Mouse (Mus musculus): ENCODE results near the gene Prkg1. TPM values are rescaled to one million over a fixed set of nuclear protein-coding genes. Genes with fewer than 3 reads are reported as not detected.

The Prkg1 gene
- total RNA-seq, 1 experiment, result 1.5 TPM

DNA sequence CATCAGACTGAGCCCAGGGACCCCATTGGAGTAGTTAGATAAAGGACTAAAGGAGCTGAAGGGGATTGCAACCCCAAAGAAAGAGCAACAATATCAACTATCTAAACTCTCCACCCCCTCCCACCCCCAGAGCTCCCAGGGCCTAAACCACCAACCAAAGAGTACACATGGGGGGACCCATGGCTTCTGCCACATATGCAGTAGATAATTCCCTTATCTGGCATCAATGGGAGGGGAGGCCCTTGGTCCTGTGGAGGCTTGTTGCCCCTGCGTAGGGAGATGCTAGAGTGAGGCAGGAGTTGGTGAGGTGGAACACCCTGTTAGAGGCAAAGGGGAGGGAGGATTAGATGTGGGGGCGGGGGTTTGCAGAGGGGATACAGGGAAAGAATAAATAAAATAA, 826.8 kb downstream of the Prkg1 start:
- no peaks in the 10 kb centered on the region for H3K4me1 ChIP-seq (ENCODE audit: control insufficient read depth in 2 of 2, insufficient read depth in 2 of 2, low read length in 2 of 2, poor library complexity in 1 of 2)
- no peaks in the 10 kb centered on the region for H3K9me3 ChIP-seq (ENCODE audit: control insufficient read depth, insufficient read depth, low read depth, low read length)

GRCm38 (mm10) chr19:30931469-30932192, 833.2 kb downstream of the Prkg1 start:
- in situ Hi-C loops (cut with MboI; ENCODE audit: low sequenced_read_pairs in 2 of 2, unreplicated experiment in 2 of 2), result no loop called here
- Histone ChIP-seq H3K9me3 (ENCODE audit: control insufficient read depth, insufficient read depth, low read depth, low read length) (no peaks in the 10 kb centered on the region), H3K4me1 (ENCODE audit: control insufficient read depth in 2 of 2, insufficient read depth in 2 of 2, low read length in 2 of 2, poor library complexity in 1 of 2) (no peaks in the 10 kb centered on the region), H3K27ac (ENCODE audit: insufficient read depth, low read depth, low read length, poor library complexity, severe bottlenecking) (no peak overlapping the region), H3K9ac (ENCODE audit: insufficient read depth, low read depth, low read length, poor library complexity, severe bottlenecking) (no peak overlapping the region), H3K4me3 (ENCODE audit: insufficient read depth in 1 of 2, low read depth in 1 of 2, low read length in 2 of 2, poor library complexity in 1 of 2, severe bottlenecking in 1 of 2) (no peak overlapping the region), H3K36me3 (ENCODE audit: control insufficient read depth, insufficient read depth, low read length, poor library complexity, severe bottlenecking) (no peaks in the 10 kb centered on the region)
- TF ChIP-seq HCFC1 (IDR thresholded peaks at IDR 0.05; ENCODE audit: borderline replicate concordance, insufficient read depth, low read length) (no peak), MAFK (IDR thresholded peaks at IDR 0.05; ENCODE audit: insufficient read depth, low read depth, low read length) (no peak), CHD2 (IDR thresholded peaks at IDR 0.05; ENCODE audit: low read depth, low read length) (no peak), ZNF384 (IDR thresholded peaks at IDR 0.05; ENCODE audit: low read depth, low read length) (no peak), ZC3H11A (IDR thresholded peaks at IDR 0.05; ENCODE audit: borderline replicate concordance, low read depth, low read length) (no peak)
- DNase-seq (ENCODE audit: low read depth, low spot score), result no peak

More for the DNA sequence above, 826.8 kb downstream of the Prkg1 start:
- Histone ChIP-seq H3K27ac (ENCODE audit: insufficient read depth, low read depth, low read length, poor library complexity, severe bottlenecking) (no peak overlapping the region), H3K4me3 (ENCODE audit: insufficient read depth in 1 of 2, low read depth in 1 of 2, low read length in 2 of 2, poor library complexity in 1 of 2, severe bottlenecking in 1 of 2) (no peak overlapping the region), H3K9ac (ENCODE audit: insufficient read depth, low read depth, low read length, poor library complexity, severe bottlenecking) (no peak overlapping the region), H3K36me3 (ENCODE audit: control insufficient read depth, insufficient read depth, low read length, poor library complexity, severe bottlenecking) (no peaks in the 10 kb centered on the region)
- no peak for DNase-seq (ENCODE audit: low read depth, low spot score)
- in situ Hi-C loops (cut with MboI; ENCODE audit: low sequenced_read_pairs in 2 of 2, unreplicated experiment in 2 of 2), result no loop called here
- TF ChIP-seq MAFK (IDR thresholded peaks at IDR 0.05; ENCODE audit: insufficient read depth, low read depth, low read length) (no peak), ZC3H11A (IDR thresholded peaks at IDR 0.05; ENCODE audit: borderline replicate concordance, low read depth, low read length) (no peak), CHD2 (IDR thresholded peaks at IDR 0.05; ENCODE audit: low read depth, low read length) (no peak)

GRCm38 (mm10) chr19:30924032-30924431, 840.8 kb downstream of the Prkg1 start:
- no peaks in the 10 kb centered on the region for H3K36me3 ChIP-seq (ENCODE audit: control insufficient read depth, insufficient read depth, low read length, poor library complexity, severe bottlenecking)
- H3K9ac ChIP-seq (ENCODE audit: insufficient read depth, low read depth, low read length, poor library complexity, severe bottlenecking), result no peak overlapping the region
- H3K4me1 ChIP-seq (ENCODE audit: control insufficient read depth in 2 of 2, insufficient read depth in 2 of 2, low read length in 2 of 2, poor library complexity in 1 of 2), result no peaks in the 10 kb centered on the region
- no peak overlapping the region for H3K4me3 ChIP-seq (ENCODE audit: insufficient read depth in 1 of 2, low read depth in 1 of 2, low read length in 2 of 2, poor library complexity in 1 of 2, severe bottlenecking in 1 of 2)
- no peaks in the 10 kb centered on the region for H3K9me3 ChIP-seq (ENCODE audit: control insufficient read depth, insufficient read depth, low read depth, low read length)
- no peak for DNase-seq (ENCODE audit: low read depth, low spot score)
- in situ Hi-C loops (cut with MboI; ENCODE audit: low sequenced_read_pairs in 2 of 2, unreplicated experiment in 2 of 2), result no loop called here
- H3K27ac ChIP-seq (ENCODE audit: insufficient read depth, low read depth, low read length, poor library complexity, severe bottlenecking), result no peak overlapping the region
- TF ChIP-seq MAFK (IDR thresholded peaks at IDR 0.05; ENCODE audit: insufficient read depth, low read depth, low read length) (no peak), ZNF384 (IDR thresholded peaks at IDR 0.05; ENCODE audit: low read depth, low read length) (no peak), CHD2 (IDR thresholded peaks at IDR 0.05; ENCODE audit: low read depth, low read length) (no peak), ZC3H11A (IDR thresholded peaks at IDR 0.05; ENCODE audit: borderline replicate concordance, low read depth, low read length) (no peak), HCFC1 (IDR thresholded peaks at IDR 0.05; ENCODE audit: borderline replicate concordance, insufficient read depth, low read length) (no peak)

DNA sequence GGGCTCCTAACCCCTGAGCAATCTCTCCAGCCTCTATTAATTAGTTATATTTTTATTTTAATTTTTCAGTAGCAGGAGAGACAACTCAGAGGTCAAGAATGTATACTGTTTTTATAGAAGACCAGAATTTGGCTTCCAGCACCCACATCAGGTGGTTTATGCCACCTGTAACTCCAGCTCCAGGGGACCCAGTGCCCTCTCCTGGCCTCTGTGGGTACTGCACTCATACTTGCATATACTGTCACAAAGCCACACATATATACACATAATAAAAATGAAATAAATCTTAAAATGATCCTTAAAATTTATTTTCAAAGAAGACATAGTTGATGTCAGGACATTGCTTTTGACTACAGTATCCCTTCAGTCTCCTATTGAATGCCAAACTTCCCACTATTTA, 862.5 kb downstream of the Prkg1 start:
- H3K36me3 ChIP-seq (ENCODE audit: control insufficient read depth, insufficient read depth, low read length, poor library complexity, severe bottlenecking), result no peaks in the 10 kb centered on the region
- in situ Hi-C loops (cut with MboI; ENCODE audit: low sequenced_read_pairs in 2 of 2, unreplicated experiment in 2 of 2), result no loop called here
- no peaks in the 10 kb centered on the region for H3K9me3 ChIP-seq (ENCODE audit: control insufficient read depth, insufficient read depth, low read depth, low read length)
- H3K4me3 ChIP-seq (ENCODE audit: insufficient read depth in 1 of 2, low read depth in 1 of 2, low read length in 2 of 2, poor library complexity in 1 of 2, severe bottlenecking in 1 of 2), result no peak overlapping the region
- peak; percentile 3 for DNase-seq (ENCODE audit: low read depth, low spot score)
- H3K27ac ChIP-seq (ENCODE audit: insufficient read depth, low read depth, low read length, poor library complexity, severe bottlenecking), result no peak overlapping the region
- H3K9ac ChIP-seq (ENCODE audit: insufficient read depth, low read depth, low read length, poor library complexity, severe bottlenecking), result no peak overlapping the region
- H3K4me1 ChIP-seq (ENCODE audit: control insufficient read depth in 2 of 2, insufficient read depth in 2 of 2, low read length in 2 of 2, poor library complexity in 1 of 2), result no peaks in the 10 kb centered on the region
- no peak for TF ChIP-seq CHD2 (IDR thresholded peaks at IDR 0.05; ENCODE audit: low read depth, low read length)
- no peak for TF ChIP-seq ZNF384 (IDR thresholded peaks at IDR 0.05; ENCODE audit: low read depth, low read length)
- no peak for TF ChIP-seq MAFK (IDR thresholded peaks at IDR 0.05; ENCODE audit: insufficient read depth, low read depth, low read length)
- 0 out of 2 replicates have a peak, but pooled peaks have one; percentile 57 for TF ChIP-seq ZC3H11A (IDR thresholded peaks at IDR 0.05; ENCODE audit: borderline replicate concordance, low read depth, low read length)

- no peak for DNase-seq (ENCODE audit: low read depth, low spot score)
- Histone ChIP-seq H3K4me3 (ENCODE audit: insufficient read depth in 1 of 2, low read depth in 1 of 2, low read length in 2 of 2, poor library complexity in 1 of 2, severe bottlenecking in 1 of 2) (no peak overlapping the region), H3K9me3 (ENCODE audit: control insufficient read depth, insufficient read depth, low read depth, low read length) (no peaks in the 10 kb centered on the region), H3K4me1 (ENCODE audit: control insufficient read depth in 2 of 2, insufficient read depth in 2 of 2, low read length in 2 of 2, poor library complexity in 1 of 2) (no peaks in the 10 kb centered on the region), H3K36me3 (ENCODE audit: control insufficient read depth, insufficient read depth, low read length, poor library complexity, severe bottlenecking) (no peaks in the 10 kb centered on the region), H3K27ac (ENCODE audit: insufficient read depth, low read depth, low read length, poor library complexity, severe bottlenecking) (no peak overlapping the region), H3K9ac (ENCODE audit: insufficient read depth, low read depth, low read length, poor library complexity, severe bottlenecking) (no peak overlapping the region)
- in situ Hi-C loops (cut with MboI; ENCODE audit: low sequenced_read_pairs in 2 of 2, unreplicated experiment in 2 of 2), result no loop called here
- TF ChIP-seq HCFC1 (IDR thresholded peaks at IDR 0.05; ENCODE audit: borderline replicate concordance, insufficient read depth, low read length) (no peak), ZC3H11A (IDR thresholded peaks at IDR 0.05; ENCODE audit: borderline replicate concordance, low read depth, low read length) (no peak), ZNF384 (IDR thresholded peaks at IDR 0.05; ENCODE audit: low read depth, low read length) (no peak), MAFK (IDR thresholded peaks at IDR 0.05; ENCODE audit: insufficient read depth, low read depth, low read length) (no peak), CHD2 (IDR thresholded peaks at IDR 0.05; ENCODE audit: low read depth, low read length) (no peak)
Observed at GRCm38 (mm10) chr19:30901025-30901424, 863.8 kb downstream of the Prkg1 start.

Data from ES-E14 (cell line).